Mouse (Mus musculus) left cerebral cortex, postnatal 4 days (tissue): ENCODE measurements around the gene Mgea5. TPM values are rescaled to one million over a fixed set of nuclear protein-coding genes. Genes with fewer than 3 reads are reported as not detected.

ENCODE experiments used
- DNase-seq: peaks from one replicate; pipeline ENCODE4 v3.0.0-alpha.2; 2022
- intact Hi-C: fragments of 180-260 bp; cut with DNase I; formaldehyde crosslinking; loops from one replicate; pipeline ENCODE4 v1.15.1; 2025
- total RNA-seq, 2 experiments: library from RNA; stranded (reverse); gene quantifications; 2 replicates each; pipeline ENCODE4 v1.2.3; 2021

Mgea5 gene
- total RNA-seq, 2 experiments from 2014 or later, result 207 to 210 TPM

- intact Hi-C loops, result no loop called here
- DNase-seq, result no peak
These were observed 31.8 kb downstream of the Mgea5 start for GRCm38 (mm10) chr19:45751881-45752280.

DNA sequence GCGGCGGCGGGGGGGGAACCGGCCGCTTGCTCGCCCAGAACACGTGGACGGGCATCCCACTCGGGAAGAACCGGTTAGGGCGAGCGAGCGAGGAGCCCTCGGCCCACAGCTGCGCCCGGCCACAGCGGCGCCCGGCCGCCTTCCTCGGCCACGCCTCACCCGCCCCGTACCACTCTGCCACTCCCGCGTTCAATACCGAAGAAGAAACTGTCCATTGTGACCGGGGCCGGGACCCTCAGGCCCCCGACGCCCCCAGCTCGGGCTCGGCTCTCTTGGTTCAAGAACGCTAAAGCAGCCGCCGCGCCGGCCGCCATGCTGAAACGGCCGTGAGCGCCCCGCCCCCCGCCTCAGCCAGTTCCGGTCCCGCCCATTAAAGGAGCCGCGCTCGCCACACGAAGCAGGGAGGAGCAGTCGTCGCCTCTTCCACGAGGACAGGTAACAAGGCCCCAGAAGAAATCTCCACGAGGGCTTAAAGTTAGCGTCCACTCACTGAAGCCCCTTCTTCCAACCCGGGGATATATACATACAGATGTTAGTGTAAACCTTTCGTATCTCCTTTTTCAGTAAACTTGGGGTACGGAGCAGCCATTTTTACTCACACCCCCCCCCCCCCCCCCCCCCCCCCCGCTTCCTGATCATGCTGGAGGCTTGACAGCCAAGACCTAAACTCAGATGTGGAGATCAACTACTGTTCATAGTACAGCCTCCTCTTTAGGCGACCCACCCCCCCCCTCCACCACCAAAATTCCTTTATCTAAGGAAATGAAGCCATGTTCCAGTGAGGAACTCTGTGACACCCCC, 34.2 kb downstream of the Mgea5 start, which contains the start of gene Npm3:
Npm3 (minus strand) TSS at position 349 of the 801 bp plus-strand sequence.
- intact Hi-C loops, result loop anchor here (5.0 kb wide), 2 partner anchors 172 to 527 kb away; no protein-coding TSS in a partner anchor

GRCm38 (mm10) chr19:45748691-45749242, 34.9 kb downstream of the Mgea5 start:
- intact Hi-C loops, result loop anchor here (5.0 kb wide), 2 partner anchors 171 to 526 kb away; no protein-coding TSS in a partner anchor
- DNase-seq, result no peak

More for the DNA sequence above, 34.2 kb downstream of the Mgea5 start, which contains the start of gene Npm3:
- DNase-seq, result peak; percentile 90

- DNase-seq, result no peak
- intact Hi-C loops, result loop anchor here (5.0 kb wide), 2 partner anchors 171 to 526 kb away; no protein-coding TSS in a partner anchor
These were observed 35.4 kb downstream of the Mgea5 start for GRCm38 (mm10) chr19:45748206-45748605.

DNA sequence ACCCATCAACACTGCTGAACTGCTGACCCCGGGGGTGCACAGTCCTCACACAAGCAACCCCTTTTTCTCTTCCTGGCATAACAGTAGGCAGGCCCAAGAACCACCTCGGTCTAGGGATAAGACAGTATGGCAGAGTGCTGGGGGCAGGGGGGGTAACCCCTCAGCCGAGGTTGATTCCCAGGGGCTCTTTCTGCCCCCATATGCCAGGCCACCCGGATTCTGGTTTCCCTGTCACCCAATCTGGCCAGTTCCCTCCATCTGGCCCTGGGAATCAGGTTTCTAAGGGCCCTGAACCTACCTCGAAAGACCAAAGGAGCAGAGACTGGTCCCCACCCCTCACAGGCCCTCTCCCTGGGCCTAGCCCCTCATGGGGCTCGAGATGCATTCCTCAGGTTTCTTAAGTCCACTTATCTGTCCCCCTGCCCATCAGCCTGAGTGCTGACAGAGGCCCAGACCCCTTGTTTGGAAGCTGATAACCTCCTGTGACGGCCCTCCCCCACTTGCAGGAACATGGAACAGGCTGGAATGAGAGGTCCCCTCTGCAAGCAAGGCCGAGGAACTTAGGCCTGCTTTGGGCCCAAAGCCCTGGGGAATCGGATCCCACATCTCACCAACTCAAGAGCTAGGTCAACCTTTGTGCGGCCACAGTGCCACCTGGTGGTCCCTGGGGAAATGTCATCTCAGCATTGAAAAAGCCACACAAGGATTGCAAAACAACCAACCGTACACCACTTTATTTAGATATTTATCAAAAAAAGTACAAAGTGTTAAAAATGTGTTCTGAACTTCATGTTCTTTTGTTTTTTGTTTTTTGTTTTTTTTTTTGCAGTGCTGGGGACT, 36.4 kb downstream of the Mgea5 start:
- DNase-seq, result peak; percentile 89
- intact Hi-C loops, result loop anchor here (5.0 kb wide), 2 partner anchors 170 to 525 kb away; no protein-coding TSS in a partner anchor

DNA sequence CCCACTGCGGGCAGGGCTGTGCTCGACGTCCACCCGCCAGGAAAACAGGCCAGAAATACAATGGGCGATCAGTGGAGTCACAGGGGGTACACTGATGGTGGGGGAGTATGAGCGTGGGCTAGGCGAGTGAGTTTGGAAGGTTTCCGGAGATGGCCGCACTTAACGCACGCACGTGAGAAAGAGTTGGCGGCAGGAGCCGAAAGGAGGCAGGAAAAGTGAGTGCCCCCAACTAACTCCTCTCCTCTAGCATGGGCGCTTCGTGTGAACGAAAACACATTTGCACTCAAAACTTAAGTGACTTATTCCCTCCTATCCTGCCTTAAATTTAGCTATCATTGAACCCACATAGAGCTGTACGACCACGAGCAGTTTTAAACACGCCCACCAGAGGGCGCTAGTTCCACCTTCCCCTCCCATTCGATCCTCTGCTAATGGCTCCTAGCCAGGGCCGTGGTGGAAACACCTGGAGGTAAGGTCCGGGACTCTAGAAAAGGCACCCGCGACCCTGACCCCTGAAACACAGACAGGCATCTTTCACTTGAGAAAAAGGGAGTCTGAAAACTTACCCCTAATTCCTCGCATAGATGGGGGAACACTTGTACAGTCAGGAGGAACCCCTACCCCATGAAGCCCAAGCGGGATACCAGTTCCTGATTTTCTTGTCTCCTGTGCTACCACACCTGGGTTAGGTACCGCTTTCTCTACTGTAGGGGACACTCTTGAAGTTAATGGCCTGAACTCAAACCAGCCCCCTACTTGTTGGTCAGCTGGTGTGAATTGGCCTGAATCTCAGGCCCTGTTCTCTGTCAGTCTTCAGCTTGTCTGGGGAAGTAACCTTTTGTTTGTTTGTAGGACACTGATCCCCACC, 37.2 kb downstream of the Mgea5 start:
- peak; percentile 83 for DNase-seq
- intact Hi-C loops, result loop anchor here (5.0 kb wide), 2 partner anchors 169 to 524 kb away; no protein-coding TSS in a partner anchor

DNA sequence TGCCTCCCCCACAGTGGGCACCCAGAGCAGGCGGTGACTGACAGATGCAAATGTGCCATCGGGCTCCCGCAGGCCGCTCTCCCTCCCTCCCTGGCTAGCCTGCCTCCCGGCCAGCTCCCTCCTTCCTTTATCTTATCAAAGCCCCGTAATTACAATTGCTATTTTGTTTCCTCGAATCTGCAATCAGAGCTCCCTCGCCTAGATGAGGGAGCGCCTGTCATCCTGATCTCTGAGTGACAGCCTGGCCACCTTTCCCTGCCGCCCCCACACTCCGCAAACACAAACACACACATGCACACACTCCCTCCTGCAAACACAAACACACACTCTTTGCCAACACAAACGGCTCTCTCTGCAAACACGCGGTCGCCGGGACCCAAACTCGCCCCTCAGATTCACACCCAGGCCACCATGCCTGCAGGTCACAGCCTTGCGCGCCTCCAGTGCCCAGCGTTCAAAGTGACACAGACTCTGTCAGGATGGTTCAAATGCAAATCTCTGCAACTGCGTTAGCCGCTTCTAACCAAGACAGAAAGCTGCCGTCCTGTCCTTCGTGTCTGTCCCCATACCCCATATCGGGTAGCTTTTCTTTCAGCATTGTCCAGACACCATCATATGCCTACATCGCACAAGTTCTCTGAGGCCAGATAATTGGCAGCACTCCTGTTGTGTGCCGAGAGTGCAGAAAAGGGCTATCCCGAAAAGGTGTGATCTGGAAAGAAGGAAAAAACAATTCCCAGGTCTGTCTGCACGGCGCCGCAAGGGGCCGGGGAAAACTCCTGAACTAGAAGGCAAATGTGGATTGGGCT, 38.1 kb downstream of the Mgea5 start:
- no peak for DNase-seq
- intact Hi-C loops, result loop anchor here (5.0 kb wide), 2 partner anchors 168 to 523 kb away; no protein-coding TSS in a partner anchor

- no peak for DNase-seq
- intact Hi-C loops, result no loop called here
These were observed 40.0 kb downstream of the Mgea5 start for GRCm38 (mm10) chr19:45743619-45744018.

DNA sequence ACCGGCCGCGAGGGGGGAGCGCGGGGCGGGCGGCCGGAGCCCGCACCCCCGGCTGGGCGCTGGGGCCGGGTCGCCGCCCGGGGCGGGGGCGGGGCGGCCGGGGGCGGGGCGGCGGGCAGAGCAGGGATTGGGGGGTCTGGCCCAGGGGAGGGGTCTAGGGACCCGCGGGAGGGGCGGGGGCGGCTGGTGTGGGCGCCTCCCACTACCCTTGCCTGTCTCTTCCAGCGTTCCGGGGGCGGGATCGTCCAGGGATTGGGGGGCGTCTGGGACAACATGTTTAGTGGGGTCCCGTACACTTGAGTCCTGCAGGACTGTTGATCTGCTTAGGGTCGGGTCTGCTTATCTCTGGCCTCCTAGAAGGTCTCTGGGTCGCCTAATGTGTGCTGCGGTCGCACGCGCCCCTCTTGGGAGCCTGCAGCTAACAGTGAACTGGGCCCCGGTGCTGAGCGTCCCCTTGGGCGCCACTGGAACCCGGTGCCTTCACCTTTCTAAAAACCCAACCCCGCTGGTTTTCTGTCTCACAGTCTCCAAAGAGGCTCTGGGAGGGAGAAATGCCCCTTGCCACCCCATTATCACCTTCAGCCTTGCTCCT, 40.6 kb downstream of the Mgea5 start:
- intact Hi-C loops, result no loop called here

GRCm38 (mm10) chr19:45742218-45742983, 41.2 kb downstream of the Mgea5 start, which contains the start of gene Fgf8:
Gene Fgf8, minus strand, starts transcription at chr19:45742915.
- intact Hi-C loops, result no loop called here
- no peak for DNase-seq

More for the DNA sequence above, 40.6 kb downstream of the Mgea5 start:
- DNase-seq, result no peak

DNA sequence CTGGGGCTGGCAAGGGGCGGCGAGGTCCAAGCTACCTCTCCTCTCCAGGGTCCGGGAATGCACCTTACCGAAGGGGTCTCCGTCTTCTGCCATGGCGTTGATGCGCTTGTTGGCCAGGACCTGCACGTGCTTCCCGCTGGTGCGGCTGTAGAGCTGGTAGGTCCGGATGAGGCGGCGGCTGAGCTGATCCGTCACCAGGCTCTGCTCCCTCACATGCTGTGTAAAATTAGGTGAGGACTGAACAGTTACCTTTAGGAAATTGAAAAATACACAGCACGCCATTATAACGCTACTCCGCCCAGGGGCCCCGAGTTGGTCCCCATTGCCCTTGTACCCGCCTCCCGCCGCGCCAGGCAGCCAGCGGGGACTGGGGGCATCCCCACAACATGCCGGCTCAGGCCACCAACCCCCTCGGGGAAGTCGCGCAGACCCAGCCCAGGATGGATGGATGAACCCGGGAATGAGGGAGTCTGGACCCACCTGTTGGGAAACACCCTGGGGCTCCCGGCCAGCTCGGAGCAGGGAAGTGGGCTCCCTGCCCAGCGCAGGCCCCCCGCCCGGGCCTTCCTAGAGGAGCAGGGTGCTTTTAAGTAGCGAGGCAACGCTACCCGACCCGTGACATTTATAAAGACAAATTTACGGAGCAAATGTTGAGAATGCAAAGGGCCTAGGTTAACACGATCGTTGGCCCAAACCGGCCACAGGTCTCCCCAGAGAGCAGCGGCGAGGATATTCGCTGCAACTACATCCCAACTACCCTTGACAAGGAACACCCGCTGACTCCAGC, 42.0 kb downstream of the Mgea5 start:
- DNase-seq, result no peak

DNA sequence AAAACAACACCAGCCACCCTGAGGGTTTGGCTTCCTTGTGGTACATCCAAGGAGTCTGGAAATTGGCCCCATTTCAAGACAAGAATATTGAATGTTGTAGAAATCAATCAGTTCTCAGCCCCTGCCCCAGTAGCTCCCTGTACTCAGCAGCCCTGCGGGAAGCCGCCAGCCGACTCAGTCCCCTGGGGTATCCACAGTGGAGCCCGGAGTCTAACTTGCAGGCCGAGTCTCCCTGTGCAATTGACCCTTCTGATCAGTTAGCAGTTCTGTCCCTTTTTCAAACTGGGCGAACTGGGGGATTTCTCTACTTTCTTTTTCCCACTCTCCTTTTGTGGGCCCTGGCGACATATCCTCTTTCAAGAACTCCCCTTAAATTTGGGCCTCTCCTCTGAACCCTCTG, 42.8 kb downstream of the Mgea5 start:
- no peak for DNase-seq
- intact Hi-C loops, result no loop called here

More for the DNA sequence above, 42.0 kb downstream of the Mgea5 start:
- intact Hi-C loops, result no loop called here

- intact Hi-C loops, result no loop called here
- DNase-seq, result no peak
These were observed 43.4 kb downstream of the Mgea5 start for GRCm38 (mm10) chr19:45740233-45740632.

DNA sequence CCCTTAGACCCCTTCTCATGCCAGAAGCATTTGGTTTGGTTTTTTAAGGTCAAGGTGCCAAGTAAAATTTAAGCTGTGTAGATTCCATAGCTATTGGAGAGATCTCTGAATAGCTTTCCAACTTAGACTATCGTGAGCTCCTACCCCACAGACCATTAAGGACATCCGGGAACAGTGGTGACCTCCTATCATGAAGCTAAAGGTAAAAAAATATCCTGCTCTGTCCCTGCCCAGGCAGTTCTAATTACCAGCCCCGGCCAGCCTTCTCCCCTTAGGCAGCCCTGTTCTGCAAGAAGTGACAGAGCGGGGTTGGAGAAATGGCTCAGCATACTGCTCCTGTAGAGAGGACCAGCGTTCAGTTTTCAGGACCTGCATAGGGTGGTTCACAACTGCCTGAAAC, 45.1 kb downstream of the Mgea5 start:
- intact Hi-C loops, result loop anchor here (5.0 kb wide), 1 partner anchor 441 kb away; no protein-coding TSS in a partner anchor
- no peak for DNase-seq

GRCm38 (mm10) chr19:45737846-45738484, 45.7 kb downstream of the Mgea5 start:
- intact Hi-C loops, result loop anchor here (5.0 kb wide), 1 partner anchor 441 kb away; no protein-coding TSS in a partner anchor
- no peak for DNase-seq

GRCm38 (mm10) chr19:45737208-45737845, 46.3 kb downstream of the Mgea5 start:
- DNase-seq, result peak; percentile 78
- intact Hi-C loops, result loop anchor here (5.0 kb wide), 1 partner anchor 440 kb away; no protein-coding TSS in a partner anchor
